Mouse (Mus musculus): ENCODE measurements around the gene Lif. TPM values are rescaled to one million over a fixed set of nuclear protein-coding genes. Genes with fewer than 3 reads are reported as not detected.
A peak's percentile ranks its signal among the peaks of the same experiment; 100 is the strongest.

The Lif gene
- polyA plus RNA-seq, 1 experiment = 4.9 TPM

DNA sequence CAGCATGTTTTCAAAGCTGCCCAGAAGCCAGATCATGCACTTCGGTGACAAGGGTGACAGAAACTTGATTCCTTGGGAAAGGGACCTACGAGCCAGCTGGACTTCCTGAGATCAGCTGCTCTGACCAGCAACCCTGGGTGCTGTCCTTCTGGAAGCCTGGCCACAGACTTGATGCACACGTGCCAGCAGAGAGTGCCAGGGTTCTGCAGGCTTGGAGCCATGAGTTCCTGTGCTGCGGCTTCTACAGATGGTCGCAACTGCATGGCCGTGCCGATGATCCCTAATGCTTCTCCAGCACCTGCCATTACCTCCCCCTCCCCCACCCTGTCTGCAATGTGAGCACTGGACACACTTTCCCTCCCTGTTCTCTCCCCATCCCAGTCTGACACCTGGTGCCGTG is 28.9 kb upstream of the Lif start:
- no peak for DNase-seq
- WGBS = 34% methylated on average over 8 of the region's 8 CpGs
- H3K4me1 ChIP-seq (ENCODE audit: control insufficient read depth, insufficient read depth, low read length) = no peaks in the 10 kb centered on the region
- no peak overlapping the region for H3K4me3 ChIP-seq (replicated peaks; ENCODE audit: extremely low read depth, low read depth, low read length)
- TF ChIP-seq CTCF (IDR thresholded peaks at IDR 0.05; ENCODE audit: insufficient read depth, low read length) = no peak
- TF ChIP-seq POLR2A (IDR thresholded peaks at IDR 0.05; ENCODE audit: borderline replicate concordance, extremely low read depth, low read depth, low read length) = no peak

DNA sequence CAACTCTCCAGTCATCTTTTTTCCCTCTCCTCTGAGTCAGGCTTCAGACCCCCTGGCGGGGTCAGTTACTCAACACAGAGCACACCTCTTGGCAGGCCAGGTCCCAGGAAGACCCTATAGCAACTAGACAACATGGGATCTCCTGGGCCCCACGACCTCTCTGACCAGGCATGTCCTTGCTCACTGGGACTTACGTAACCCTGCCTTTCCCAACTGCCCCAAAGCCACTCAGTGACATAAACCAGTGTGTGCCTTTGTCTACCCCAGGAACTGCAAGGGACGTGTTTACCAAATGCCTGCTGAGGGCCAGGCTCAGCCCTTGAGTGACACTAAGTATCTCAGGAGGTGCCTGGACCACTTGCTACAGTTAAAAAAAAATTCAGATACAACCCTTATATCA is 27.5 kb upstream of the Lif start:
- 69% methylated on average over 4 of the region's 4 CpGs for WGBS
- no peak overlapping the region for H3K4me3 ChIP-seq (replicated peaks; ENCODE audit: extremely low read depth, low read depth, low read length)
- no peak for DNase-seq
- H3K4me1 ChIP-seq (ENCODE audit: control insufficient read depth, insufficient read depth, low read length) = no peaks in the 10 kb centered on the region
- TF ChIP-seq CTCF (IDR thresholded peaks at IDR 0.05; ENCODE audit: insufficient read depth, low read length) (no peak), POLR2A (IDR thresholded peaks at IDR 0.05; ENCODE audit: borderline replicate concordance, extremely low read depth, low read depth, low read length) (no peak)

- Histone ChIP-seq H3K4me1 (ENCODE audit: control insufficient read depth, insufficient read depth, low read length) (no peaks in the 10 kb centered on the region), H3K4me3 (replicated peaks; ENCODE audit: extremely low read depth, low read depth, low read length) (no peak overlapping the region)
- TF ChIP-seq CTCF (IDR thresholded peaks at IDR 0.05; ENCODE audit: insufficient read depth, low read length) (no peak), POLR2A (IDR thresholded peaks at IDR 0.05; ENCODE audit: borderline replicate concordance, extremely low read depth, low read depth, low read length) (no peak)
- DNase-seq = no peak
- WGBS = 88% methylated on average over 2 of the region's 2 CpGs
These were observed 25.9 kb upstream of the Lif start for GRCm38 (mm10) chr11:4231435-4231834.

- TF ChIP-seq CTCF (IDR thresholded peaks at IDR 0.05; ENCODE audit: insufficient read depth, low read length) (no peak), POLR2A (IDR thresholded peaks at IDR 0.05; ENCODE audit: borderline replicate concordance, extremely low read depth, low read depth, low read length) (no peak)
- no peak for DNase-seq
- H3K4me1 ChIP-seq (ENCODE audit: control insufficient read depth, insufficient read depth, low read length) = no peaks in the 10 kb centered on the region
- 48% methylated on average over 12 of the region's 12 CpGs for WGBS
- H3K4me3 ChIP-seq (replicated peaks; ENCODE audit: extremely low read depth, low read depth, low read length) = no peak overlapping the region
These were observed 24.7 kb upstream of the Lif start for GRCm38 (mm10) chr11:4232644-4233043.

DNA sequence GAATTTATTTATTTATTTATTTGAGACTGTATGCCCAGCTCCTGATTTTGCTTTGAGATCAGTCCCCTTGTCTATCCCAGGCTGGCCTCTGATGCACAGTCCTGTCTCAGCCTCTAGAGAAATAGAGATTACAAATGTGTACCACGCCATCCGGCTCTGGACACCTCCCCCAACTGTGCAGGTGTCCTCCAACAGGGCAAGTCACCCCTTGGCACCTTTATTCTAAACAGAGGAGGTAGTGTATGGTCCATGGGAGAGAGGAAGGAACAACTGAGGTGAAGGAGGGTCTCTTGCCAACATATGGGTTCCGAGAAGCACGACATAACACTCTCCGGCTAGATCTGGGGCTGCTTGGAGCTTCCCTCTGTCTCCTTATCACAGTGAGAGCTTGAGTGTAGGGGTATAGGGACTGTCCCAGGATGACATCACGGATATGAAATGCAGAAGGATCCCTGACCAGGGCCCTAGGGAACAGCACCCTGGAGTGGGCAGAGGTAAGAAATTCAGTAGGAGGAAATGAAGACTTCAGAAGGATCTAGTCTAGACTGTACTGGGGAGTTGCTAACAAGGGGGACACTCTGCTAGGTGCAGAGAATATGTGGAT is 22.2 kb upstream of the Lif start:
- 83% methylated on average over 6 of the region's 6 CpGs for WGBS
- Histone ChIP-seq H3K4me3 (replicated peaks; ENCODE audit: extremely low read depth, low read depth, low read length) (no peak overlapping the region), H3K4me1 (ENCODE audit: control insufficient read depth, insufficient read depth, low read length) (no peaks in the 10 kb centered on the region)
- DNase-seq = no peak
- TF ChIP-seq CTCF (IDR thresholded peaks at IDR 0.05; ENCODE audit: insufficient read depth, low read length) (no peak), POLR2A (IDR thresholded peaks at IDR 0.05; ENCODE audit: borderline replicate concordance, extremely low read depth, low read depth, low read length) (no peak)

DNA sequence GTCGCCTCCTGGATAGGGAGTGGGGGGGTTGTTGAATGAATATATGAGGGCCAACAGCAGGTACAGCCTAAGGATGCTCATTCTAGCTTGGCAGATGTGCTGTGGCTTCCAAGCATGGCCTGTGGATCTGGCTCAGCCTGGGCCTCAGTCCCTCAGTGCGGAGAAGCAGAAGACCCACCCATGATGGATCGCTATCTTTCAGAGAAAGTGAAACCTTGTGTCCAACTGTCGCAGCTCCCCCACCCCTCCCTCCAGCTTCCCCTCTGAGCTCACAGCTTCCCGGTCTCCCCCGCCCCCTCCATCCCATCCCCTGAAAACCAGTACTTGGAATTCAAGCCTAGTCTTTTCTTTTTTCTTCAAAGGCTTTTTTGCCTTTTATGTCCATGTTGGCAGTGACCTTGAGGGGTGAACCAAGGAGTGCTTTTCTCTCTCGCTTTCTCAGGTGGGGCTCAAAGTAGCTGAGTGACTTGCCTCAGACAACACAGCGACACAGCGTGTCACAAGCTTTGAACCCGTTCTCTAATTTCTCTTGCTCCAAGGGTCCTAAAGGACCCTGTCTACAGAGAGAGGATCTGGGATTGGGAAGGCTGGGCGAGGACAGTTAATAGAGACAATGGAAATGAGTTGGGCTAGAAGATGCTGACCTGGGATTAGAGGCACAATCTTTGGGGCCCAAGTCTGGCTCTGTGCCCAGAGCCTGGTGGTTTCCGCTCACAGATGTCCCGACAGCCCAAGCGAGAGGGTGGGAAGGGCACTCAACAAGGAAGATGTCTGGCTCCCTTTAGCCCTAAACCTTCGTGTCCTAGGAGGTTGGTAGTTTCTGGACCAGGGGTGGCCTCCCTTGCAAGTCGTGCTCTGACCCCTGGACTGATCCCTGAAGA is 21.5 kb upstream of the Lif start, which contains the start of gene Osm:
TSS of gene Osm (plus strand) at position 756 of the 881 bp plus-strand sequence.
- H3K4me3 ChIP-seq (replicated peaks; ENCODE audit: extremely low read depth, low read depth, low read length) = peak within 1 kb of the TSS; percentile 9
- WGBS = 52% methylated on average over 16 of the region's 16 CpGs
- no peak for DNase-seq
- TF ChIP-seq CTCF (IDR thresholded peaks at IDR 0.05; ENCODE audit: insufficient read depth, low read length) = no peak
- no peak for TF ChIP-seq POLR2A (IDR thresholded peaks at IDR 0.05; ENCODE audit: borderline replicate concordance, extremely low read depth, low read depth, low read length)
- H3K4me1 ChIP-seq (ENCODE audit: control insufficient read depth, insufficient read depth, low read length) = no peaks in the 10 kb centered on the region

- DNase-seq = no peak
- H3K4me1 ChIP-seq (ENCODE audit: control insufficient read depth, insufficient read depth, low read length) = no peaks in the 10 kb centered on the region
- WGBS = 68% methylated on average over 21 of the region's 21 CpGs
- peak overlapping the region; percentile 7 for H3K4me3 ChIP-seq (replicated peaks; ENCODE audit: extremely low read depth, low read depth, low read length)
- TF ChIP-seq POLR2A (IDR thresholded peaks at IDR 0.05; ENCODE audit: borderline replicate concordance, extremely low read depth, low read depth, low read length) = 0 out of 2 replicates have a peak, but pooled peaks have one; percentile 6
- TF ChIP-seq CTCF (IDR thresholded peaks at IDR 0.05; ENCODE audit: insufficient read depth, low read length) = no peak
These were observed 20.8 kb upstream of the Lif start for GRCm38 (mm10) chr11:4236546-4237067.

DNA sequence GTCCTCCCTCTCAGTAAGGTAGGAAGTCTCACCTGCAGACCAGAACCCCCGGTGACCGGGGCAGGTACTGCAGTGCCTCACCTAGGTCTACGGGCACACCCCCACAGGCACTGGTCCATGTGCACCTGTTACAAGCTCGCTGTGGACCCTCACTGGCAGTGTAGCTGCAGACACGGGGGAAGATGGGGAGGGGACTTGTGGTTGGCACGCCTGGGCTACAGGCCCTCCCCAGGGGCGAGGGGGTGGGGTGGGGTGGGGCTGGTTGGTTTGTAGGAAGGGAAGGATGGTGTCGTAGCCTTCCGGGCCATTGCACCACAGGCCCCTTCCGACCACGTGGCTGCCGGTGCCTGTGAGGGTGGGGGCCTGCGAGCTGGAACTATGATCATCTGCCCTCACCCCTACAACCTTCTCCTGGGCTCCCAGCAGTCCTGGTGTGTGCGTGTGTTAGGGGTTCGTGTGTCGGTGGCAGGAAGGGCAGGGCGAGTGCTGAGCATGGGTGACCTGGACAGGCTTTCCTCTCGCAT is 19.9 kb upstream of the Lif start:
- WGBS = 68% methylated on average over 18 of the region's 18 CpGs
- TF ChIP-seq POLR2A (IDR thresholded peaks at IDR 0.05; ENCODE audit: borderline replicate concordance, extremely low read depth, low read depth, low read length) = no peak
- TF ChIP-seq CTCF (IDR thresholded peaks at IDR 0.05; ENCODE audit: insufficient read depth, low read length) = no peak
- no peak for DNase-seq
- peak overlapping the region; percentile 47 for H3K4me3 ChIP-seq (replicated peaks; ENCODE audit: extremely low read depth, low read depth, low read length)
- no peaks in the 10 kb centered on the region for H3K4me1 ChIP-seq (ENCODE audit: control insufficient read depth, insufficient read depth, low read length)

GRCm38 (mm10) chr11:4238167-4238566 is 19.2 kb upstream of the Lif start:
- TF ChIP-seq POLR2A (IDR thresholded peaks at IDR 0.05; ENCODE audit: borderline replicate concordance, extremely low read depth, low read depth, low read length) (no peak), CTCF (IDR thresholded peaks at IDR 0.05; ENCODE audit: insufficient read depth, low read length) (no peak)
- WGBS = 85% methylated on average over 6 of the region's 6 CpGs
- no peaks in the 10 kb centered on the region for H3K4me1 ChIP-seq (ENCODE audit: control insufficient read depth, insufficient read depth, low read length)
- no peak for DNase-seq
- no peak overlapping the region for H3K4me3 ChIP-seq (replicated peaks; ENCODE audit: extremely low read depth, low read depth, low read length)
